Mouse (Mus musculus): ENCODE data around the gene Nop16.
"Not testable (repeated sequence)": the region's sequence is repeated elsewhere in the genome, so short reads cannot be mapped to it uniquely, and the experiment has no call there.

Nop16 gene

DNA sequence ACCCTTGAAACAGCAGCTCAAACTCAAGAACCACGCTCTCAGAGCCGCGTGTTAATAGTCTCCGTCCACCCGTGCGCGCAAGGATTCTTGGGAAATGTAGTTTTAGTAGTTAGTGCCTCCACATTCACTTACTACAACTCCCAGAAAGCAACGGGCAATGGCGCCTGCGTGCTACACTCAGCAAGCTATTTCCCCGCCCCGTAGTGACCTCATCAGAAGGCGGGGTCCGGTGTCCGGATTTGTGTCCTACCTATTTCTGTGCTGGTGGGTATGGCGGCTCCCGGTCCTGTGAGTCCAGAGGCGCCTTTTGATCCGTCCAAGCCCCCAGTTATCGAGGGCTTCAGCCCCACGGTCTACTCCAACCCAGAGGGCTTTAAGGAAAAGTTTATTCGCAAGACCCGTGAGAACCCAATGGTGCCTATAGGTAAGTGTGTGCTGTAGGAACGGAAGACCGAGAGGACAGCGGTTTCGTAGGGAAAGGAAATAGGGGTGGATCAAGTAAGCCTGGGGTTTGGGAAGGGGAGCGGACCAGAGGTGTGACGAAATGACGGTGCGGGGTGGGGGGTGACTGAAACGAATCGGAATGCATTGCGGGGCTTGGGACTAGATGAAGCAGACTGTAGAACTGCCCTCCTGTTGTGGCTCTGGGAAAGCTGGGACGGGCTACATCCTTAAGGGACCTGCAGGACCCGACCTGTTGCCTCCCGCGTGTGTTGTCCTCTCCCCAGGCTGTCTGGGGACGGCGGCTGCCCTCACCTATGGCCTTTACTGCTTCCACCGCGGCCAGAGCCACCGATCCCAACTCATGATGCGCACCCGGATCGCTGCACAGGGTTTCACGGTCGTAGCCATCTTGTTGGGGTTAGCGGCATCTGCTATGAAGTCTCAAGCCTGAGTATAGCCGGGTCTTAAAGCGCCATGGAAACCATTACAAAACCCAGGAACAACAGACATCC is at the start of gene Nop16, which contains the start of gene Higd2a:
Gene Nop16, minus strand, starts transcription at position 95 of the 956 bp plus-strand sequence.
Gene Higd2a, plus strand, starts transcription at position 212 of the 956 bp plus-strand sequence.
- DNase-seq (ENCODE audit: low spot score): peak; percentile 99

DNA sequence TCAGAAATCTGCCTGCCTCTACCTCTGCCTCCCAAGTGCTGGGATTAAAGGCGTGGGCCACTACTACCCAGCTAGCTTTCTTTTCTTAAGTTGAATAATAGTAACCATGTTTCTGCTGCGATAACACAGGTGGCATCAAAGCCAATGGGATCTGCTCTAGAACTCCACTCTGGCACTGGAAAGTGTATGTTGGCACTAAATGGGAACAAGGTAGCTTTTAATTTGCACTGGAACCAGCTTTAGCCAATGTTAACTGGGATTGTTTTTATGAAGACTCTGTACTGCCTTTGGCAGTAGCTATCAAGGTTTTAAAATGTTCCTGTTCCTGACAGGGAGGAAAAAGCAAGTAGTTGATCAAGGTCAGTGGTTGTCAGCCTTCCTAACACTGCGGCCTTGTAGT is 45.1 kb upstream of the Nop16 start:
- no peak for DNase-seq (ENCODE audit: low spot score)

DNA sequence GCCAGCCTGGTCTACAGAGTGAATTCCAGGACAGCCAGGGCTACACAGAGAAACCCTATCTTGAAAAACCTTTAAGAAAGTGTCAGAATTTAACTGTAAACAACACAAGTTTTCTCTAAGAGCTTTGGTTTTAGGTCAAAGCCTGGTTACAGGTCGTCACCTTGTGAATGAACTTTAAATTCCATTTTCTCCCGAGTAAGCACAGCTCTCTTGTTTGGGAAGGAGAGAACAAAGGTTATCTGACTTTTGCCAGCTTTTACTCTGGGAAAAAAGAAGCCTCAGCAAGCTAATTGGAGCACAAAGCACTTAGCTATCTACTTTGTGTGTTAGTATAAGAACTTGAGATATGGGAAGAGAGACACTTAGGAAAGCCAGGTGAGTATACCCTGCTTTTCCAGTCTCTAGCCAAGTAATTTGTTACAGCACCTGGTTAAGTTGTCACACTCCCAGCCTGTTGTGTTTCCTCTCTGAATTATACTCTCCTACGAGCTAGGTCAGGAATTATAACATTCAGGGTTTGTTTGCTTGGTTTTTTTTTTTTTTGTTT is 42.9 kb upstream of the Nop16 start:
- DNase-seq (ENCODE audit: low spot score): peak; percentile 61

DNA sequence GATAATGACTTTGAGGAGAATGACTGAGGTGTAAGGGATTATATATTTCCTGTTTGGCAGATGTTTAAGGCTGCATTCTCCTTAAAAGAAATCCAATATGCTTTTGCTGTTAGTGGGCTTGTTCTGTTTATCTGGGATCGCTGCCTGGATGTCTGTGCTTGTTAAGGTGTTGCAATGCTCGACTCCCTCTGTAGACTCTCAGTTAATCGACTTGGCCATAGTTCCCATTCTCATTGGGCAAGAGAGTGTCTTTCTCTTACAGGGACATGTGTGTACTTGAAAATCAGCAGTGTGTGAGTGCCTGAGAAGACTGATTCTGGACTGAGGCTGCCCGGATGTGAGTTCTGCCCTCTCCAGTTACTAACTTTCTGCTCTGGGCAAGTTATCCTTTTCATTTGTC is 39.2 kb upstream of the Nop16 start:
- peak; percentile 83 for DNase-seq (ENCODE audit: low spot score)

DNA sequence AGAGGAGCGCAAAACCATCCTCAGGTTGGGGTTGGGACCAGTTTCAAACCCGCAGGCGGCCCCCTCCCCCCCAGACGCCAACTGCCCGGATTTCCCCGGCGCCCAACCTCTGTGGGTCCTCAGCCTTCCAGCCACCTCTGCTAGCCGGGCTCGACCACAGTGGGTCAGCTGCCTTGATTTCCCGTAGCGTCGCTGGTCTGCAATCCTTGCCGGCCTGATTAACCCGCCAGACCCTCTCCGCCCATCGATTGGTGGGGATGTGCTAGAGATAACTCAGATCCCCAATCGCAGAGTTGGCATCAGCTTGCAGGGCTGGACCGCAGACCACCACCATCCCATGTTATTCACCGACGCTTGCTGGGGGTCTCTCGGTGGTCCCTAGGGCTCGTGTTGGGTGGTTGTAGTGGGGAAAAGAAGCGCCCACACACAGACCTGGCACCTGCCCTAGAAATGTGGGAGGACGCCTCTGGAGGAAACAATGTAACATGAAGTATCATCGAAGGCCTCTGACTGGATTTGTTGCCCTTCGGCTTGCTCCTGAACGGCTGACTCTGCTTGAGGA is 32.2 kb upstream of the Nop16 start:
- DNase-seq (ENCODE audit: low spot score): no peak

DNA sequence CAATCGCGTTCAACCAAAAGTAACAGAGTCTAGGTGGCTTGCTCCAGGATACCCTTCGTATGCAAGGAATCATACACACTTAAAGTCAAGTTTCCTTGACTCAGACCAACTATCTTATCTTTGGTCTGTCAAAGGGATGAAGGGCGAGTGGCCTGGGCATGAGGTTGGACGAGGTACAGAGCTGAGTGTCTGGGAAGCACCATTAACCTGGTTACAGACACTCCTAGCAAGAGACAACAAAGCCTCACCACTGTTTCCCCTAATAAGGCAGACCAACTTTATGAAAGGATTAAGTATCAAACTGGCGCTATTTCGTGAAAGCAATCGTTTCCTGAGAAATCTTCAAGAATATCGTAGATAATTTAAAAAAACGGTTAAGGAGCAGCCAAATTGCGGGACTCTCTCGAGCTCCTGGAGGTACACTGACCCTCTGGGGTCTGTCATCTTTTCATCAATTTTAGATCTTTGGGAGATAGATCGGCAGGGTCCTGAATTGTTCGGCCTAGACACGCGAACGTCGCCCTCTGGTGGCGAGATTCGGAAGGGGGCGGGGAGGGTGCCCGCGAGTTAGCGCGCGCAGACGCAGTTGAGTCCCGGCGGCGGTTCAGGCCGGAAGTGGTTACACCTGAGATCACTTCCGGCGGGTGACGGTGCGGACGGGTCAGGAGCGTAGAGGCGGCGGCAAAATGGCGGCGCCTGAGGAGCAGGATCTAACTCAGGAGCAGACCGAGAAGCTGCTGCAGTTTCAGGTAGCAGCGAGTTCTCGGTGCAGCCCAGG is 31.5 kb upstream of the Nop16 start, which contains the start of gene Faf2:
Gene Faf2, plus strand, starts transcription at position 630 of the 778 bp plus-strand sequence.
- peak; percentile 97 for DNase-seq (ENCODE audit: low spot score)

DNA sequence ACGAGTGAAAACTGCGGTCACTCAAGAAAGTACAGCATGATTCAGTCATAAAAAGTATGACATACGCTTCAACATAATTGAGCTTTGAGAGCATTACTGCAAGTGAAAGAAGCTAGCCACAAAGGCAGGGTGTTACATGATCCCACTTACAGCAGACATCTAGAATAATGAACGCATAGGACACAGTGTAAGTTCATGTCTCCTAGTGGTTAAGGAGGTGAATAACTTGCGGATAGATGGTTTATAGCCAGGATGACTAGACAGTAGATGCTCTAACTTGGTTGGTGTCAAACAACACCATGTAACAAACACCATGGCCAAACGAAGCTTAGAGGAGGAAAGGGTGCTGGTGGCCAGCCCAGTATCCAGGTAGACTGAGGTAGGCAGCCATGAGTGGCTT is 27.1 kb upstream of the Nop16 start:
- DNase-seq (ENCODE audit: low spot score): no peak

DNA sequence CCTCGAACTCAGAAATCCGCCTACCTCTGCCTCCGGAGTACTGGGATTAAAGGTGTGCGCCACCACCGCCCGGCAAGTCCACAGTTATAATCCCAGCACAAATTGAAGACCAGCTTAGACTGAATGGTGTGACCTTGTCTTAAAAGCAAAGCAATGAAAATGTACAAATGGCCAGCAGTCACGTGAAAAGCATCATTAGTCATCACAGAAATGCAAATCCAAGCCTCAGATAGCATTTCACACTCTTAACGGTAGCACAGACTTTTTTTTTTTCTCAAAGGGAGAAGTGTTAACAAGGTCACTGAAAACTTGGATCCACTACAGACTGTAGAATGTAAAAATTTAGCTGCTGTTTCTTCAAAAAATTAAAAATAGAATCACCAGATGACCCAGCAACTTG is 26.4 kb upstream of the Nop16 start:
- DNase-seq (ENCODE audit: low spot score): no peak

DNA sequence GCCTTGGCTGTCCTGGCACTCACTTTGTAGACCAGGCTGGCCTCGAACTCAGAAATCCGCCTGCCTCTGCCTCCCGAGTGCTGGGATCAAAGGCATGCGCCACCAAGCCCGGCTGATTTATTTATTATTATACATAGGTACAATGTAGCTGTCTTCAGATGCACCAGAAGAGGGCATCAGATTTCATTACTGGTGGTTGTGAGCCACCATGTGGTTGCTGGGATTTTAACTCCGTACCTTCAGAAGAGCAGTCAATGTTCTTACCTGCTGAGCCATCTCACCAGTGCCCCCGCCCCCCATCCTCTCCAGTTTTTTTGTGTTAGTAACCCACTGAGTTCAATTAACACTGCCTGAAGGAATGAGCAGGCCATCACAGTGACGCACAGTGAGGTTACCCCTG is 23.3 kb upstream of the Nop16 start:
- not testable (repeated sequence) for DNase-seq (ENCODE audit: low spot score)

DNA sequence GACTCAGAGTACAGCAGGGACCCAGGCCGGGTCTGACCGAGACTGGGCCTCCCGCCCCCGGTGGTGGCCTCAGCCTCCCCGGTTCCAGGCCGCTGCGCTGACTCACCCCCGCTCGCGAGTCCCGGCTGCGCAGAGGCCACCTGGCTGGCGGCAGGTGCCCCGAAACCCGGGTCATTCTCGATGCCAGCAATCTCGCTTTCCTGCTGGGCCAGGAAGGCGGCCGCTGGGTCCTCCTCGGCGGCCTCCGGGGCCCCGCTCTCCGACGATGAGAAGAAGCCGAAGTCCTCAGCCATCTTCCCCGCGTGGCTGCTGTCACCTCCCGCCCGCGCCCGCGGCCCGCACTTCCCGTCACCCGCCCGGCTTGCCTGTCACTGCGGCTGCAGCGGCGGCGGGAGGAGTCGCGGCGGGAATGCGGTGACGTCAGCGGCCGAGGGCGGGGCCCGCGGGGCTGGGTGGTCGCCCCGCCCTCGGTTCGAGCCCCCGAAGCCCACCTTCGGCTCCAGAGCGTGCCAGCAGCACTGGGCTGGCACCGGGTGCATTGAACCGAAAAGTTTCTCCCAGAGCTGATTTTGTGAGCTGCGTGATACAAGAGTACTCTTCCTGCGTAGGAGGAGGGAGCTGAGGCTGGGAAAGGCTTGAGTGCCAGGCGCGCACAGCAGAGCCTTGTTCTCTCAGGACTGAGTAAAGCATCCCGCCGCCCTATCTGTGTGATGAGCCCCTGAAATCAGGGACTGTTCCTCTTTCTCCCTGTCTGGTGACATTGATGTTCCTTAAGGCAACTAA is 21.3 kb upstream of the Nop16 start, which contains the start of gene Cltb:
Gene Cltb, minus strand, starts transcription at position 373 of the 783 bp plus-strand sequence.
- peak; percentile 90 for DNase-seq (ENCODE audit: low spot score)

DNA sequence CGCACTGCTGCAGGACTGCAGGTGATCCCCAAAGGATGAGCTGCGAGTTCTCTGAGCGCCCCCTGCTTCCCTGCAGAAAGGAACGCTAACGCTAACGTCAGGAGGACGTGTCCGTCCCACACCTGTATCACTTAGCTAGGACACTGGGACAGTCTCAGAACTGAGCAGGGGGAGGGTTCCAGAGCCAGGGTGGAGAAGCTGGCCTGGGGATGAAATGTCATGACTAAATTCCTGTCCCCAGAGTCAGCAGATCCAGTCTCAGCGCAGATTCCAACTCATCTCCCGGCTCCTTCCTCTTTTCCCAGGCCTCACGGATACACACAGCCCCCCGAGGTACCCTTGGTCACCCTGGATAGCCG is 20.7 kb upstream of the Nop16 start:
- DNase-seq (ENCODE audit: low spot score): no peak

DNA sequence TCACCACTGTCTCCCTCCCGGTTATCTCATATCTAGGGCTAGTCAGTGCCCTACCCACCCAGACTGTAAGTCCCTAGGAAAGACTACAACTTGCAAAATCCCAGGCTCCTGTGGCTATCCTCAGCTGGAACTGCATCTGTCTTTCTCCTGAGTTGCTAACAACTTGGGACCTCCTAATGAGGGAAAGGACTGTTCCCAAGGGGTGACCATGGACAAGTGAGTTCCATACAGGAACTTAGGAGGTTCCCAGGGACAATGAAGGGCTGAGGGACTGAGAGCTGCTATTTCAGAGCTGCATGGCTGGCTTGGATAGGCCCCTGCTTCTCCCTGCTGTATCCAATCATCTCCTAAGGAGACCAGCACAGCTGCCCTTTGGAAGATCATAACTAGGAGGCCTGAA is 19.4 kb upstream of the Nop16 start:
- DNase-seq (ENCODE audit: low spot score): no peak

DNA sequence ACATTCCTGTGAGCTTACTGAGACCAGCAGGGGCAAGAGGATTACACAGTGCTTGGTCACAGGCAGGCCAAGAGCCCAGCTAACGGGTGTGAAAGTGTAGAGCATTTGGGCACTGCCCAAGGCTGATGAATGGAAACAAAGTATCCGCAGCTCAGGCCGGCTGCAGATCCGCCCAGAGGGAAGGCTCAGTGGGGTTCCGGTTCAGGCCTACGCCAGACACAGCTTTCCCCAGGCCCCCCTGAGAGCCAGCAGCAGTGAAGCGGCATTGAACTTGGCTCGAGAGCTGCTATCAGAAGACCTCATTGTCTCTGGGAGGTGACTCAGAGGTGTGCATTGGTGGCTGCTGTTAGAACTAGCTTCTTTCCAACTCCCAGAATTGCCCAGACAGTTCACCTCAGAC is 18.8 kb upstream of the Nop16 start:
- no peak for DNase-seq (ENCODE audit: low spot score)

DNA sequence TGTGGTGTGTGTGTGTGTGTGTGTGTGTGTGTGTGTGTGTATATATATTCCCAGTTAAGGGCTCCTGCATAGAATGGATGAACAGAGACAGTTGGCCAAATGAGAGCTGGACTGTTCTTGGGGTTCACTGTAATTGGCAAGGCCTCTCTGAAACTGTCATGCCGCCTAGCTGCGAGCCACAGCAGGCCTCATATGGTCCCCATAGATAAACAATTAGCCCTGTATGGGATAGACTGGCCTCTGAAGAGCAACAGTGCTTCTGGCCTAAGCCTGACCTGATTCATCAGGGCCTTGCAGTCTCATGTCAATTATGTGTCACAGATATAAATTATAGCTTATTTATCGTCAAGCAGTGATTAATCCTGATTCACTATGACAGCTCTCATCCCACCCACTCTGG is 18.1 kb upstream of the Nop16 start:
- DNase-seq (ENCODE audit: low spot score): no peak

DNA sequence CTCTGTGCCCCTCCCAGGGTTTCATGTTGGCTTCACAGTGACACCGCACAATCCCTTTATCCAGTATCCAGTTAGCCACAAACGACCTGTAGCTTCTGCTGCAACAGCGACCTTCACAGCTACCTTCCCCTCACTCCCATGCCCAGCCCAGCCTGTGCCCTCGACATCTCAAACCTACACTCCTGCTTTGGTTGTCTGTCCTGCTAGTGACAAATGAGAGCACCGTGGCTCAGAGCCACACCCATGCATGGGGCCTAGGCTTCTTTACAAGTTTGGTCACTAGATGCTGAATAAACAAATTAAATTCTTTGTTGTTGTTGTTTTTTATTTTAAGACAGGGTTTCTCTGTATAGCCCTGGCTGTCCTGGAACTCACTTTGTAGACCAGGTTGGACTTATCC is 17.3 kb upstream of the Nop16 start:
- DNase-seq (ENCODE audit: low spot score): no peak

DNA sequence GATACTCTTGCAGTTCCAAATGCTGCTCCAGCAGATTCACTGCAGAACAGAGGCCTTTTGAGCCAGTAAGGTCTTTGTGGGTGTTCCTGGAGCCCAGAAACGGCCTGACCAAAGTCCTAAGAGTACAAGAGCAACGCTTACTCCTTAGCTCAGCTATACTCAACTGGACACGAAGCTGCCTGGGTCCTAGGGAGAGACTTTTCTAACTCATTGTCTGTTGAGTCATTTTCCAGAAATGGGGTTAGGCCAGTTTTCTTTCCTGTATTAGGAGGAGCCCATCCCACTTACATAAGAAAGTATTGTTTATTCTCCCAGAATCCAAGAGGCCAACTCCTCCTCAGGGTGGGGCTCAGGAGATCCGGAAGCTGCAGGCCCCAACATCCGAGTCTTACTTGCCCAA is 15.5 kb upstream of the Nop16 start:
- peak; percentile 50 for DNase-seq (ENCODE audit: low spot score)

DNA sequence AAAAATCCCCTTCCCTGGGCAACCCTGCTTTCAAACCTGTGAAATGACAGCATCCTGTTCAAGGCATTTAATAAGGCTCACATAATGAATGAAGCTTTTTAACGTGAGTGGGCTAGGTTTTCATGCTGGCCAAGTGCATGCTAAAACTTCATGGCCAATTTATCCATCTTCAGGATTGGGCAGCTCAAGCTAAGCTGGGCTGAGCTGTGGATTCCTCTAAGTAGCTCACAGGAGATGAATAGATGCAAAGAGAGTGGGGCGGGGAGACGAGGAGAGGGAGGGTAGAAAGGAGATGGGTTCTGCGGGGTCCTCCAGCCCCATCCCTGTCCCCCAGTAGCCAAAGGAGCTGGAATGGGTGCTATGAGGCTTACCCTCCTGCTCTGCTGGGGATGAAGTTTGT is 14.3 kb upstream of the Nop16 start:
- DNase-seq (ENCODE audit: low spot score): no peak

DNA sequence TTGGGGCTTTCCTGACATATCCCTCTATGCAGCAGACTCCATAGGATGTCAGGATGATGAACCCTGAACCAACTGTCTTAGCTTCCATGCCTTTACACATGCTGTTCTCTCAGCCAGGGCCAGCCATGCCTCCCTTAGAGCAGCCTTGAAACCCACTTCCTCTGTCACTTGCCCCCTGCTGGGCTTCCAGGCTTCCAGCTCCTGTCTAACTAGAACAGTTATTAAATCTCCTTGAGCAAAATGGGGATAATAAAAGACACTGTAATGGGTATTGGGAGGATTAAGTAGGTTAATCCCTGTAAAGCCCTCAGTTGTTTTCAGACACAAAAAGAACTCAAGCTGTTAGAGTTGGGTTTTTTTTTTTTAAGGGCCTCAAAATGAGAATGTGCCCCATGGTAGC is 13.6 kb upstream of the Nop16 start:
- no peak for DNase-seq (ENCODE audit: low spot score)

DNA sequence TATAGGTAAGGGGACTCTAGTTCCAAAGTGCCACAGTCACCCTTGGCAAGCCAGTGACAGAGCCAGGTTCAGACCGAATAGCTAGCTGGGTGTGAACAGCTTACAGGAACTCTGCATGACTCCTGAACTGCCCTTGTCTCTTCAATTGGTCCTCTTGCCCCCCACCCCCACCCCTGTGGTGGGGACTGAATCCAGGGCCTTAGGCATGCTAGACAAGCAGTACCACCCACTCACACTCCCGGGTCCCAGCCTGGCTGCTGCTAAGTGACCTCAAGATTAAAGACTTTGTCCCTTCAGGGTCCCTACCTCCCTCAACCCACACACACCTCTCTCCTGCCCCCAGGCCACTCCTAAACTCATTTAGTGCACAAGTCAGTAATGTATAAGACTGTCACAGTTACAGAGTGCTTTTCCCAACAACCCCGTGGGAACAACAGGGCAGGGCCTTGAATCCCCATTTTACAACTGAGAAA is 12.8 kb upstream of the Nop16 start:
- no peak for DNase-seq (ENCODE audit: low spot score)

DNA sequence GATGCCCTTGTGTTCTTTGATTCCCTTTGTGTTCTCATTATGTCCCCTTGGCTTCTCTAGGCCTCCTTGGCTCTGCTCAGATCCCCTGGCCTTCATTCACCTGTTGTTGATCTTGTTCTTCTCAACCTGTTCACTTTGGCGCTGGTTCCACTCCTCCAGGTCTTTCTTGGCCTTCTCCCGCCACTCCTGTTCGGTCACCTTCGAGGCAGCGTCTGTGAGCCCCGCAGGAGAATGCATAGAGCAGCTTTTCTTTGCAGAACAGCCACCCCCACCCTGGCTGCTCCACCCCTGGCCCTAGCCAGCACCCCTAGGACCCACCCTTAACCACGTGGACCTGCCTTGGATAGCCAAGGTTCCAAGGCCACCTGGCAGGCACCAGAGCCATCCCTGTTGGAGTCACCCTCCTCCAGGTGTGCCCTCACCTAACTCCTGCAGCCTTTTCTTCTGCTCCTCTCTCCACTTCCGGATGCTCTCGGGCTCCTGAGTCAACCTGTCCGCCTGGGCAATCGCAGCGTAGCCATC is 8.8 kb upstream of the Nop16 start:
- DNase-seq (ENCODE audit: low spot score): no peak

DNA sequence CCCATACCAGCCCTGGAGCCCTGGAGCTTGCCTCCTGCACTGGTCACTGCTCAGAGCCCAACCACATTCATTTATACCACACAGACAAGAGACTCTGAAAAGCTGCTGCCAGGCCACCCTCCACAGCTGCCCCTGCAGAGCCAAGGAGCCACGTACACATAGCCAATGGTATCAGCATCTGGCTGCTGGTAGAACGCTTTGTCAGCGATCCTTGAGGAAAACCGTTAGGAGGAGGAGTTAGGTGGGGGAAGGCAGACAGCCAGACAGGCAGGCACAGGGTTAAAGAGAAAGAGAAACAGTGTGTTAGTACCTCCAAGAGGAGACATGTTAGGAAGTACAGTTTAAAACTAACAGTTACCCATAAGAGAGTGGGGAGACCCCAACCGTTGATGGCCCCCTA is 7.0 kb upstream of the Nop16 start:
- DNase-seq (ENCODE audit: low spot score): no peak
